Mouse (Mus musculus): ENCODE data around the gene Frmd4b.

Frmd4b gene

DNA sequence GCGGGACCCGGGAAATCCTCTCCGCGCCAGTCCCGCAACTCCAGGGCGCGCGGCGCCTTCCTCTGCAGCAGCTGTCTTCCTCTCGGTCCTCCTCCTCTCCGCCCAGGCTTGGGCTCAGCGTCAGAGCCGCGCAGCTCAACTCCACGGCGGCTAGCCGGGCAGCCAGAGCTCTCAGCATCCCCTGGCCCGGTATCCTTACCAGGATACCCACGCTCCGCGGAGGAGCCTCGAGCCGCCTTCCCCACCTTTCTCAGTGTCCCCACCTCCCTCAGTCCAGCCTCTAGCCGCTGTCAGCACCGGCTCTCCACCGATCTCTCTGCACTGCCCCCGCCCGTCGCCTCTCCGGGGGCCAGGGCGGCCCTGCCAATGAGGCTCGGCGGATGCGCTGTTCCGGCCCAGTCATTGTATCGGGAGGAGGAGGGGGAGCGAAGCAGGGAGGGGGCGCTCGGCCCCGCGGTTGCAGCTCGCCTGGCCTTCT lies at the start of gene Frmd4b:
Frmd4b (minus strand) TSS at position 276 of the 478 bp plus-strand sequence.
- DNase-seq (ENCODE audit: low spot score), result peak; percentile 79

DNA sequence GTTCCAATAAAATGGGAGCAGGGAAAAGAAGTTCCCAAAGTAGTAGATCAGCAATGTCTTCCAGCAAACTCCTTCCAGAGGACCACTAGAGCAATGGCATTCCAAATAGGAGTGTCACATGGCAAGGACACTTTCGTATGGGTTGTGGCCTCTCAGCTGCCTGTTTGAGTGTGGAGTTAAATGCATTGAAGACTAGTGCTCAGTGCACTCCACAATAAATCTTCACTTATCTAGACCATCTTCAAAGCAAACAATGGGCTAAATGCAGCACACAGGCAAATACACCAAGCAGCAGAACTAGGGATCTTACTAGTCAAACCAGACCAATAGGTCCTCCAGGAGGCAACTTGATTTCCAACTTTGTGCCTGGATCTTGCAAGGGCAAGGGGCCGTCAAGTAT lies 49.1 kb upstream of the Frmd4b start:
- no peak for DNase-seq (ENCODE audit: low spot score)

DNA sequence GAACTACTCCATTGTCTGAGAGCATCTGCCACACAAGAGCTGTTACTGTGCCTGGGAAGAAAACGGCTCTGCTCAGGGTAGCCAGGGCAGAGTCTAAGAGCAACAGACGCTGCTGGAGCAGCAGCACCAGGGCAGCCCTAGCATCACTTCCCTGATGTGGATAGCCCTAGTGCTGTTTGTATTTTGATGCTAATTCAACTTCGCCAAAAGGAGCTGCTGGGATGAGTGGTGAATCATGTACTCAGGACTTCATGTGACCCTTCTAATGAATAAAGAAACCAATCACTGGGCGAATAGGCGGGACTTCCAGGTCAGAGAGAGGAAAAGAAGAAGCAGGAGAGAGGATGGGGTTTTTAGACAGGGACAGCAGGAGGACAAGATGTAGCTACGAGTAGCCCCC lies 41.6 kb upstream of the Frmd4b start:
- DNase-seq (ENCODE audit: low spot score), result no peak

DNA sequence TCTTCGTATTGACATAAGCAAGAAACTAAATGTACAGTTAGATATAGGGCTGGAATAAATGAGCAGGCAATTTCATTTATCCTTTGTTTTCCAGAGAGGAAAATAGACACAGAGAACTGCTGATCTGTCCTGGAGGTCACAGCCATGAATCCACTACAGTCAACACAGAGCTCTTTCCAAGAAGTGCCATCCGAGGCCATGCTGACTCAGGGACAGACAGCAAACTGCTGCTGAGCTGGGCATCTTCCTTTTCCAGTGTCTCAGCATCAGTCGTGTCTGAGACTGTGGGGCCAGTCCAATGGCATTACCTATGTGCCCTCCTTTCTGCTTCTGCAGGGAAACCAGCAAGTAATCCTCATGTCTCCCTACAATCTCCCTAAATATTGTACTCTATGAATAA lies 38.6 kb upstream of the Frmd4b start:
- no peak for DNase-seq (ENCODE audit: low spot score)

DNA sequence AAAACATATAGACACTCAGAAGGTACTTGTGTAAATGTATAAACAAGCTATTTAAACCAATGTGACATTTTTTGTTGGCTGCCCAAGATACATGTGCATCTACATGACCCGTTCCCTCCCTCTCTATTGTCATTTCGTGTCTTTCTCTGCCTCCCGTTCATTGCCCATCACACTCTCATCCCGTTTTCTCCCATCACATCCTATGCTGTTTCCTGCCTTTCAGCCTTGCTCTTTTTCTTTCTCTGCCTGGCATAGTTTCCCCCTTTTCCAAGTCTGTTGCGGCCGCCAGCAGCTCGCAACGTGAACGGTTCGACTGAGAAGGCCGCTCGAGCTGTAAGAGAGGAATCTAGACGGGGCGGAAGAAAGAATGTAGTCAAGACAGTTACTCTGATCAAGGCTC lies 30.2 kb upstream of the Frmd4b start:
- no peak for DNase-seq (ENCODE audit: low spot score)

DNA sequence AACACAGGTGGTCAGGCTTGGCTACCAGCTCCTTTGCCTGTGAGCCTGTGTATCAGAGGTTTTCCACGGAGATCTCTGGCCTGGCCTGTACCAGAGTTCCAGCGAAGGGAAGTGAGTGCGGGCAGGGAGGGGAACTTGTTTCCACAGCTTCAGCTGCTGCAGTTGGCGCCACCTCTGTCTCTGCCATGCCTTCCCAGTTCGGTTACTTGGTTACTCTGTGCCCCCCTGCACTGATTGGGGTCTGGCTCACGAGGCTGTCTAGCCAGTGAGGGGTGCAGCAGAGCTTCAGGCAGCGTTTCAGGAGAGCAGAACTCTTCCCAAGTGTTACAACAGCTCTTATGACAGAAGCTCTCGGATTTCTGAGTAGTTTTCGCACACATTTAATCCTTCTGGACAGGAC lies 6.0 kb upstream of the Frmd4b start:
- no peak for DNase-seq (ENCODE audit: low spot score)

DNA sequence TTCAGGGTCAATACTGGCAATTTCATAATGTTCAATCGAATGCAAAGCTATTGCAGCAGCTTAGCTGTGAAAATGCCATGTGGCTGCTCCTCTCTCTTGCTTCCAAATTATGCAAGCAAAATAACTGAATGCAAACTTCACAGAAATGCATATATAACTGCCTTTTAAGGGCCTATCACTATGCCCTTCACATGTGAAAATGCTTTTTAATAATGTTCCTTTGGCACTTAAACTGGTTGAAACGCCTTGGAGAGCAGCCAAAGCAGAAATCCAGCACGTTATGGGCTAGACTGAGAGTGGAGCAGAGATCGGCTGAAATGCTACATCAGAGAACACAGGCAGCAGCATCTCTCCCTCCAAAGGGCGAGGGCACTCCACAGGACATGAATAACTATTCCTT lies 4.9 kb upstream of the Frmd4b start:
- no peak for DNase-seq (ENCODE audit: low spot score)

DNA sequence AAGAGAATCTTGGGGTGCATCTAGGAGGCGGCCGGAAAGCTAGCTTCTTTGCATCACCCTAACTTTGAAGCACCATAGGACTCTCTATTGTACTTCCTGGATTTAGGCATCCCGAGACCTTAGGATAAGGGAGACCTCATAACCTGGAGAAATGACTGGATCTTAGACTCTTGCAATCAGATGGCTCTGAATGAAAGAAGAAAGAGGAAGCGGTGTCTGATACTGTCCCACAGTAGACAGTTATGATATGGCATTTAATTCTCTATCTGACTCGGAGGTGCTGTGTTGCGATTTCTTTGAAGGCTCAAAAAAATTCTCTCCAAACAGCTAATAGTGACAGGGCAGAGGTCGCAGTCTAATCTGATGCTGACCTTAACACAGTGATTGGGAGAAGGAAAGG lies 433 bp upstream of the Frmd4b start:
- DNase-seq (ENCODE audit: low spot score), result no peak

DNA sequence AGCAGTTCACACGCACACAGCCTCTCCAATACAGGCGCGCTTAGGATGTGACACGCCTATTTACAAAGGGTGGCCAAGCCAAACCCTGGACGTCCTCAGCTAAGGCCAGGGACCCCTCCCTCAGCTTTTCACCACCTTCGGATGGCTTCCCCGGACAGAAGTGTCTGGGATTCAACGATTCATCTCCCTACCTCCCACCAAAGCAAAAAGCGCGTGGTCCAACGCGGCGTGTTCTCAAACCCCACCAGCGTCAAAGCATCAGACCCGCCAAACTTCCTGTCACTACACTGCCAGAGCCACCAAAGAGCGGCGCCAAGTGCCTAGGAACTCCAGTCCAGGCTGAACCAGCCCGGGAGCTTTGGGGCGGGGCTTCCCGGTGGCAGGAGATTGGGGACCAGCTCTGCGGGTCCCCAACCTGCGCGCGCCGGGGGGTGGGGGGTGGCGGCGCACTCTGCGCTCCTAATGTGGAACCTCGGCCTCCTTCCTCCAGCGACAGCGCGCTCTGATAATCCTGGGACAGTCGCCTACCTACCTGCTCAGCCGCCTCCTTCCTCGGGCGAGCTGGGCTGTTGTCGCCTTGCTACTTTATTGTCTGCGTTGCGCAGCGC lies 579 bp downstream of the Frmd4b start:
- peak; percentile 73 for DNase-seq (ENCODE audit: low spot score)

DNA sequence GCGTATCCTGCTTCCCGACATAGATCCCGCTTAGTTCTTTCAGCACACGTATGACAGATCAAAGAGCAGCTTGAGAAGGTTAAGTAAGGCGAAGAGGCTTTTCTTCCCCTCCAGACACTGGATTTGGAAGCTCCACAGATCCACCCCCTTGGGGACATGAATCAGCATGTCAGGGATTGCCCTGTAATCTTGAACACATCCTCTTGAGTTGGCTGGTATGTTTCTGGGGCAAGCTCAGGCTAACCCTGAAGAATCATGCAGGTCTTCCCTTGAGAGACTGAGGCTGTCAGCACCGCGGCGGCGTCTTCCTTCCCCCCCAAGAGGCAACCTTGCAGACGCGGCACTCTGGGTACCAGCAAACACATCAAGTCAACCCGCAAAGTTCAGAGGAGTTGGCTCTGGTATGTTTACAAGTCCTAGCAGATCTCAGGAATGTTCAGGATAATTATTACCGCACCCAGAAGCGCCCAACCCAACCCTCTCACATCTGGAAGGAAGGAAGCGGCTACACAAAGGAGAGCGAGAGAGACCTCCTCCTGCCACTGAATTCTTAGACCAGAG lies 1.4 kb downstream of the Frmd4b start:
- DNase-seq (ENCODE audit: low spot score), result peak; percentile 29

DNA sequence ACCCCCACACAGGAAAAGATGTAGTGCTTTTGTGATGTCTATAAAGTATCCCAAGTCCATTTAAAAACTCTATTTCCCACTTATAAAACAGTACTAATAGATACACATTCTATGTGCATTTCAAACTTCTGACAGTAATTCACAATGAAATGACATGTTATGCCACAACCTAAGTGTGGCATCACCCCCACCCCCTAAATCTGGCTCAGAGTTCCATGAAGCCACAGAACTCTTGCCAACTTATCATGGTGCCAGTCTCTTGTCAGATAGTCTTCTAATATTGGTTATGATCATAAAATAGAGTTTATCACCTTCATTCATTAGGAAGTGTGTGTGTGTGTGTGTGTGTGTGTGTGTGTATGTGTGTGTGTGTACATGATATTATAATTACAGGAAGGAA lies 3.2 kb downstream of the Frmd4b start:
- DNase-seq (ENCODE audit: low spot score), result no peak

DNA sequence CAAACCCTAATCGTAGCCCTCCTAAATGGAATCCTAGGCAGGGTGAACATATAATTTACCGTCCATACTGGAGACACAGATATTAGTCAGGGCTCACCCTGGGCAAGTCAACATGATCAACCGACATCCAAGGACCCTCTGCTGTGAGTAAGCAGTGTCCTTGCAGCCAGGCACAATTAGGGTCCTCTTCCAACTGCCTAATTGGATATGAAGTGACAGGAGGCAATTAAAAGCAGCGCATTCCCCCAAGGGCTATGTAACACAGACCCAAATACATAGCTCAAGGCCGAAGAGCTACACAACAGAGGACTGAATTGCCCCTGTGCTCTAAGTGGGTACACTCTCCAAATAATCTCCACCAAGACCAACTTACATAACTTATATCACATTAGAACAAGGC lies 4.5 kb downstream of the Frmd4b start:
- DNase-seq (ENCODE audit: low spot score), result peak; percentile 77

DNA sequence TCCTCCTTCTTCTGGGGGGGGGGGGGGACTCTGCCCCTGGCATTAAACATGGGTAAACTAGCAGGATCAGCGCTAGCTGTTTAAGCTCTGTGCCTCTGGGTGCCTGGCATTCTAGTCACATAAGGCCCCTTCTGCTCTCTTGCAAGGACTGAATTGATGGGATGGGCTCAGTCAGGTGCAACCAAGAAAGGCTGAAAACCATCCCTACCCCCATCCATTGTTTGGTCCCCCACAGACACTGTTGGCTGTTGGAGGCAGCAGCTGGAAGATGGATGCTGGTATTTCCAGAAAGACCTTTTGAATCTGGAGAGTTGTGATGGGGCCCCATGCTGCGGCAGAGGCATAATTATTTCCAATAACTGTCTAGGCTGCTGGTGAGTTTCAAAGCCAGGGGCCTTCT lies 7.3 kb downstream of the Frmd4b start:
- peak; percentile 61 for DNase-seq (ENCODE audit: low spot score)

DNA sequence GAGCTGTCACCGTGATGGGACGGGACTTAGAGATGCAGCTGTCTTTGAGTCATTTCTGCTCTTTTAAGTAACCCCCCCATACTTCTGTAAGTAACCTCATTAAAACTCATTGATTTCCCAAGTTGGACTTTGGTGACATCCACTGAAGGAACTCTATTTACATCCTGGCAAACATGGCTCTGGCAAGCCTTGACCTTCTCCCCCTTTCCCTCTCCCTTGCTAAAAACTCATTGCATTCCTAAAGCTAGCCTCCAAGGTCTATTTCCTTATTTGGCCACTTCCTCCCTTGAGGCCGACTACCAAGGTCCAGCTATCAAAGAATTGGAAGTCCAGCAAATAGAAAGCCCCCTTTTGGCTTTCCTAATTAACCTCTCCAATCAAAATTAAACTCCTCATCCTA lies 9.7 kb downstream of the Frmd4b start:
- no peak for DNase-seq (ENCODE audit: low spot score)

DNA sequence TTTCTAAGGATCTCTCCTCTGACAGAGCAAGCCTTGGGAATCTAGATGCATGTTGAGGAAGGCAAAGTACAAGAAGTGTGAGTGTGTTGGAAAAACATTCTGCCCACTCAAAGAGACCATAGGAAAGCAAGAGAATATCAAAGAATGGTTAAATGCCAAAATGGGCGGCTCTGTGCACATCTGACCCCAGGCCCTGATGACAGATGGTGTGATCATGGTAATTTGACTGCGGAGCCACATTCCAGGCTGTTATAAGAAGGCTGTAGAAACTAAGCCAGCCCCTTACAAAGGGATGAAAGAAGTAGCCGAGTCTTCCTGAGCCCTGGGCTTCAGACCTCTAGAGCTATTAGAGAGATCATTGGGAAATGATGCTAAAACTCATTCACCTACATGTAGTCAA lies 22.1 kb downstream of the Frmd4b start:
- no peak for DNase-seq (ENCODE audit: low spot score)

DNA sequence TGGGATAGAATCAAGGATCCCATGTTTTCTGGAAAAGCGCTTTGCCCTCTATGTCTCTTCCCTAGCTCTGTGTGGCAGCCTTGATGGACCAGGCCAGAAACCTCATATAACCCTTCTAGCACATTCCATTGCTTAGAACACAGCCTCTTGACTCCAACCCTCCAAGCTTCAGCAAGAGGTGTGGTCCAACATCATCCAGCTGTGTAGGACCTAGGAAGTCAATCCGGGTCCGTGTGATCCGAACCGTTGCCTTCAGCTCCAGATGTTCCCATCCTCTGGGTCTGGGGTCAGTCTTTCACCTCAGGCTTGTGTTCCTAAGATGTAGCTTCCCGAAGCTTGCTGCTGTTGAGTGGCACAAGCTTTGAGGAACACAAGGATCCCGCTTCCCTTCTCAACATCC lies 22.8 kb downstream of the Frmd4b start:
- no peak for DNase-seq (ENCODE audit: low spot score)

DNA sequence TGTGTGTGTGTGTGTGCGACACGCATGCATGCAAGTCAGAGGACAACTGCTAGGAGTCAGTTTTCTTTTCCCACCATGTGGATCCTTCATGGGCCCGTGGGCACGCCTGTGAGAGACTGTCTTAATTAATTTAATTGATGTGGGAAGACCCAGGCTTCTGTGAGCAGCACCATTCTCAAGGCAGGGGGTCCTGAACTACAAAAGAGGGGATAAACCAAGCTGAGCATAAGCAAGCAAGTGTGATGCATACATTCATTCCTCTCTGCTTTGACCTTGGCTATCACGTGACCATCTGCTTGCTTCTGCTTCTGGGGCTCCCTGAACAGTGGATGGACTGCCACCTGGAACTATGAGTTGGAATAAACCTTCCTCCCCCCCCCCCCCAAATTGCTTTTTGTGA lies 27.1 kb downstream of the Frmd4b start:
- peak; percentile 45 for DNase-seq (ENCODE audit: low spot score)

DNA sequence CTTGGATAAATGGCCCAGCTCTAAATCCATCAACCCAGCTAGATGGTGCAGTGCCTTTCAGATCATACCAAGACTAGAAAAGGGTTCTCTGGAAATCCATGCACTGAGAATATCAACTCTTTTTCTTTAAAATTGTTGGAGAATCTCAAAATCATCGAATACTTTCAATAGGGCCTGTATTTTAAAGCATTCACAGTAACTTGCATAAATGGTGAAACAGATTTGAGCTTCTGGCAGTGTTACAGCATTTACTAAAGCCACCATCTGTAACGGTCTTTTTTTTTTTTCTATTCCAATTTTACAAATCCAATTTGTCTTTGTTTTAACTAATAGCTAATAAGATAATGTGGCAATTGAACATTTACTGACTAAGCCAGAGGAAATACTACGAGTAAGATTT lies 27.8 kb downstream of the Frmd4b start:
- no peak for DNase-seq (ENCODE audit: low spot score)

DNA sequence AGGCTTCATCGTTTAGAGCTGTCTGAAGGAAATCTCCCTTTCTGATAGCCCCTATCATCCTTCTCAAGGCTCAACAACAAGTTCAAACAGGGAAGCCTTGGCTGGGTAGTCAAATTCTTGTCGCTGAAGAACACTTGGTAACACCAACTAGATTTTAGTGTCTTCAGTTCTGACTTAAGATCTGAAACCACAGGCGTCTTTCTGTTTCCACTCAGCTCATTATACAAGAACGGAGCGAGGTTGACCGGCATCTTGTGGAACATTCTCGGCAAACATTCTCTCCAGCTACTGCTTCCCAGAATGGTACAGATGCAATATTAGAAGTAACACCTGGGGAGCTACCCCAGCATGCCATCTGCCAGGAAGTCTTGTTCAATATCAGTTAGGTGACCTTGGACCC lies 28.3 kb downstream of the Frmd4b start:
- no peak for DNase-seq (ENCODE audit: low spot score)

DNA sequence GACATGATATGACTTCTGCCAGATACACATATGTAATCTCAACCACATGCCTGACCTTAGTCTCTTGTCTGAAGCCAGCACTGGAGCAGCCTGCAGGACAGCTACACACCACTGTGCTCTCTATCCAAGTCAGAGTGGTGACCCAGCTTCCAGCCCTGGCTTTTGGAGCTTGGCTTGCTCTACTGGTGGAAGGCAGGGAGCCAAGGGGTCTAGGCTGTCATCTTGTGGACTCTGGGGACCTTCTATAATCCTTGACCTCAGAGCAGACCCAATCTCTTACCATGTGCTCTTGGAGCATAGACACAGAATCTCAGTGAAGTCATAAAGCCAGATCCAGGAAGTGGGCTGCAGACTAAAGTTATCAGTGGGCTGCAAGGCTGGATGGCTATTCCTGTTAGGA lies 30.7 kb downstream of the Frmd4b start:
- DNase-seq (ENCODE audit: low spot score), result no peak

DNA sequence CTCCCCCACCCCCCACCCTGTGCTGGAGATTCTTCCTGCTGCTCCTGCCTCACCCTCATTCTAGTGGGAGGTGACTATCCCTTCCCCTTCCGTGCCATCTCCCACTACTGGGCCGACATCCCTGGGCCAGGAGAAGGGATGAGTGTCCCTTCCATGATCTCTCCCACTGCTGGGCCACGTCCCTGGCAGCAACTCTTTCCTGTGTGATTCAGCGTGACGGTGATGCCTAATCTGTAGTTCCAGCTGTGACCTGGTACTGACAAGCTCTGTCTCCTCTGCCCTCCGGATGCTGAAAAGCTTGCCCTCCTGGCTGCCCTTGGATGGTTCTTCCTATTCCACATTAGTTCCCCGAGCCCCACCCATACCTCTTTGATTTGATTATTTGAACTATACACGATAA lies 31.3 kb downstream of the Frmd4b start:
- no peak for DNase-seq (ENCODE audit: low spot score)

DNA sequence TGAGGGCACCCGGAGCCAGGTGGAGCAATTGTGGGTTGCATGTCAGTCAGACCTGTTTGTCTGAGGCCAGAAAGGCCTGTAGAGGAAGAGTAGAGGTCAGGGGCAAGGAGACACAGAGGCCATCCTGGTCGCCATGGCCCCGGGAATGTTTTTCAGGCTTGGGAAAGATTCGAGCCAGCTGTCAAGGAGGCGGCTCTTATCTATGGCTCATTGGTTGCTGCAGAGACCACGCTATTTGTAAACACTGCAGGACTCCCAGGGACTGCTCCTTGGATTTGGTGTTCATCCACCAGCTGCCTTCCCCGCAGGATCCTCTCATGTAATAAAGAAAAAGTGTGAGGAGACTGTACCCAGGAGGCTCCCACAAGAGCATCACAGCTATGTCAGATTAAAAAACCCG lies 34.6 kb downstream of the Frmd4b start:
- no peak for DNase-seq (ENCODE audit: low spot score)

DNA sequence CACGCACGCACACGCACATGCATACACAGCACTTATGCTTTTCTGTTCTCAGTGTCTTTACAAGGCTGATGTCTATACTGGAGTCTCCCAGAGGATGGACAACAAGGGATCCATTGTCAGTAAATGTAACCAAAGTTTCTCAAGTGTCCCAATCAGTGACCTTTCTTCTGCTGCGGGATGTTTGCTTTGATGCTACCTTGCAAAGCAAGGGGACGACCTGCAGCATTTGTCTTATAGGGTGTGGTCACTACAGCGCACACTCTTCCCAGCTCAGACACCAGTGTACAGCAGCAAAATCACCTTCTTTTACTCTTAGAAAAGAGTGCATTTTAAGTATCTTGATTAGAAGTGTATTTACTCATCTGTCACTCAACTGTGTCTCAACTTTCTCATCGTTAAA lies 35.4 kb downstream of the Frmd4b start:
- no peak for DNase-seq (ENCODE audit: low spot score)

DNA sequence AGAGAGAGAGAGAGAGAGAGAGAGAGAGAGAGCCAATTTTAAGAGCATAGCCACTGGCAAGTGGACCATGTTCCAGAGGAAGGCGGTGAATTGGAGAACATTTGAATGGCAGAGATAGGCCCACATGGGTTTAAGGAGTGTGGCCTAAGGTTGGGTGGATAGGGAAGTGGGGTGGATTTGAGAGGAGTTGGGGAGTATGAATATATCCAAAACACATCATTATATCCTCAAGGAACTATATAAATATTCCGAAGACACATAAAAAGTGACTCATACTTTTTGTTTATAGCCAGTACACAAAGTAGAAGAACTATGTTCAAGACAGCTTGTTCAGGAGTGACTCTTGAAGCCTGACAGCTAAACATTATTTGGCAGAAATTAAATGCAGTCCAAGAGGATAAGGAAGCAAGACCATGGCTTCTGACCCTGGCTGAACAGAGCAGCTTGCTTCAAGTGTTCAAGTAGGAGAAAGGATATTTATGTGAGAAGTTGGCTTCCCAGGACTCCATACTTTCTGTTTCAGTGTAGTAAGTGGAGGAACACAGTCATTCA lies 36.8 kb downstream of the Frmd4b start:
- DNase-seq (ENCODE audit: low spot score), result no peak

Data from retina, embryonic 14.5 days (tissue).